Comparison of ENCODE assay signal across 8 mouse cellular contexts in genomic region chr16:56028722-56029551, GRCm38 (mm10). TPM values are rescaled to one million over a fixed set of nuclear protein-coding genes. Genes with fewer than 3 reads are reported as not detected.
DNase-seq lines count a peak whose midpoint lies in the region; ATAC-seq and TF ChIP-seq lines count a peak whose summit lies in the region.

No protein-coding gene starts in this region.

- H3K4me3 ChIP-seq in thymus, adult 2 months (ENCODE audit: control insufficient read depth, insufficient read depth, low read length): peak overlapping the region; percentile 63
- peak overlapping the region; percentile 92 for H3K4me3 ChIP-seq in limb, embryonic 13.5 days
- peak overlapping the region; percentile 73 for H3K4me3 ChIP-seq in midbrain, postnatal 0 days (ENCODE audit: low read depth, low read length)

- no peak for TF ChIP-seq CTCF in thymus, adult 2 months (IDR thresholded peaks at IDR 0.05; ENCODE audit: borderline replicate concordance, control insufficient read depth, extremely low read depth, insufficient read depth, low read length, poor library complexity)
- TF ChIP-seq CTCF in midbrain, postnatal 0 days (IDR thresholded peaks at IDR 0.05): no peak

- H3K4me1 ChIP-seq in thymus, adult 2 months (replicated peaks; ENCODE audit: control insufficient read depth, insufficient read depth, low read length): no peaks in the 10 kb centered on the region
- peaks cover 34% of the 10 kb centered on the region for H3K4me1 ChIP-seq in limb, embryonic 13.5 days
- H3K4me1 ChIP-seq in midbrain, postnatal 0 days (ENCODE audit: insufficient read depth, low read length): peaks cover 11% of the 10 kb centered on the region

- DNase-seq in adrenal gland, postnatal 10 days: peak; percentile 78
- DNase-seq in adrenal gland, postnatal 4 days (ENCODE audit: low spot score in 2 of 2): no peak
- DNase-seq in thymus, adult 2 months: no peak
- no peak for DNase-seq in thymus, postnatal 36 days
- DNase-seq in gastrocnemius, postnatal 14 days: peak; percentile 67
- DNase-seq in midbrain, postnatal 0 days (ENCODE audit: low spot score): peak; percentile 31
- no peak for DNase-seq in left cerebral cortex, adult 11 months (ENCODE audit: low spot score)

- H3K4me2 ChIP-seq in limb, embryonic 13.5 days (replicated peaks): peak overlapping the region; percentile 74
- peak overlapping the region; percentile 66 for H3K4me2 ChIP-seq in midbrain, postnatal 0 days (ENCODE audit: low read depth, low read length, poor library complexity, severe bottlenecking)

- no peaks in the 10 kb centered on the region for H3K27me3 ChIP-seq in thymus, adult 2 months (ENCODE audit: control insufficient read depth, insufficient read depth, low read length)
- no peaks in the 10 kb centered on the region for H3K27me3 ChIP-seq in limb, embryonic 13.5 days
- H3K27me3 ChIP-seq in midbrain, postnatal 0 days (ENCODE audit: insufficient read depth, low read length): no peaks in the 10 kb centered on the region

- peak overlapping the region; percentile 97 for H3K9ac ChIP-seq in limb, embryonic 13.5 days
- H3K9ac ChIP-seq in midbrain, postnatal 0 days (replicated peaks; ENCODE audit: low read length, poor library complexity, severe bottlenecking): peak overlapping the region; percentile 85

- no peaks in the 10 kb centered on the region for H3K9me3 ChIP-seq in limb, embryonic 13.5 days
- H3K9me3 ChIP-seq in midbrain, postnatal 0 days (ENCODE audit: low read length): no peaks in the 10 kb centered on the region

- H3K36me3 ChIP-seq in thymus, adult 2 months (ENCODE audit: control insufficient read depth, insufficient read depth, low read length): peaks cover 14% of the 10 kb centered on the region
- peaks cover 34% of the 10 kb centered on the region for H3K36me3 ChIP-seq in limb, embryonic 13.5 days
- peaks cover 14% of the 10 kb centered on the region; the same call in 1 of the 2 replicates for H3K36me3 ChIP-seq in midbrain, postnatal 0 days (ENCODE audit: insufficient read depth, low read length)

- no peak for TF ChIP-seq POLR2A in thymus, adult 2 months (IDR thresholded peaks at IDR 0.05; ENCODE audit: control insufficient read depth, extremely low read depth, insufficient read depth, low read length, poor library complexity)

- intact Hi-C loops in gastrocnemius, postnatal 14 days (cut with DNase I; ENCODE audit: low total_unique reads): no loop called here

- WGBS in thymus, adult 2 months: under 1% methylated on average over 62 of the region's 62 CpGs
- under 1% methylated on average over 62 of the region's 62 CpGs for WGBS in limb, embryonic 13.5 days
- WGBS in midbrain, postnatal 0 days: under 1% methylated on average over 62 of the region's 62 CpGs

- H3K27ac ChIP-seq in thymus, adult 2 months (ENCODE audit: control insufficient read depth, insufficient read depth, low read length): peak overlapping the region; percentile 65; the same call in 1 of the 2 replicates
- peak overlapping the region; percentile 90 for H3K27ac ChIP-seq in limb, embryonic 13.5 days
- H3K27ac ChIP-seq in midbrain, postnatal 0 days (ENCODE audit: low read depth, low read length): peak overlapping the region; percentile 91

- ATAC-seq in limb, embryonic 13.5 days (ENCODE audit: low FRiP score, low read depth): peak; percentile 77
- ATAC-seq in midbrain, postnatal 0 days (ENCODE audit: low FRiP score): peak; percentile 84

RNA-seq across cellular contexts. Expression of gene Pcnp, which starts 0.6 kb away (rescaled TPM):
- 10 to 100 TPM; 79.8 to 83.7 TPM for total RNA-seq in adrenal gland, postnatal 10 days (2021)
- 100 to 1,000 TPM; 104 to 109 TPM for total RNA-seq in adrenal gland, postnatal 4 days (2021)
- 17.0 and 18.9 TPM in 2 replicates for polyA plus RNA-seq in thymus, adult 2 months (2012; rRNA removed)
- 10 to 100 TPM; 41.6 to 42.7 TPM for total RNA-seq in gastrocnemius, postnatal 14 days (2021)
- polyA plus RNA-seq in limb, embryonic 13.5 days (2015; fragmentation: Nextera tagmentation; extraction: Ambion mirVana): 264 and 269 TPM in 2 replicates
- 76.5 and 103 TPM in 2 replicates for total RNA-seq in midbrain, postnatal 0 days (2014; rRNA removed)
- polyA plus RNA-seq in midbrain, postnatal 0 days (2015; fragmentation: Nextera tagmentation; extraction: Ambion mirVana): 224 and 233 TPM in 2 replicates

RNA-seq across cellular contexts. Expression of gene Trmt10c, which starts 8.7 kb away (rescaled TPM):
- 10 to 100 TPM; 18.2 to 21.5 TPM for total RNA-seq in adrenal gland, postnatal 10 days (2021)
- total RNA-seq in adrenal gland, postnatal 4 days (2021): 10 to 100 TPM; 17.4 to 17.8 TPM
- 6.5 and 6.8 TPM in 2 replicates for polyA plus RNA-seq in thymus, adult 2 months (2012; rRNA removed)
- total RNA-seq in gastrocnemius, postnatal 14 days (2021): 1 to 10 TPM; 8.8 to 9.4 TPM
- 28.0 and 28.6 TPM in 2 replicates for polyA plus RNA-seq in limb, embryonic 13.5 days (2015; fragmentation: Nextera tagmentation; extraction: Ambion mirVana)
- total RNA-seq in midbrain, postnatal 0 days (2014; rRNA removed): 10.1 and 12.6 TPM in 2 replicates
- 13.4 and 15.0 TPM in 2 replicates for polyA plus RNA-seq in midbrain, postnatal 0 days (2015; fragmentation: Nextera tagmentation; extraction: Ambion mirVana)

RNA-seq across cellular contexts. Expression of gene Senp7, which starts 19.2 kb away (rescaled TPM):
- 10 to 100 TPM; 18.8 to 29.1 TPM for total RNA-seq in adrenal gland, postnatal 10 days (2021)
- total RNA-seq in adrenal gland, postnatal 4 days (2021): 10 to 100 TPM; 32.6 to 33.9 TPM
- polyA plus RNA-seq in thymus, adult 2 months (2012; rRNA removed): 11.2 and 14.1 TPM in 2 replicates
- total RNA-seq in gastrocnemius, postnatal 14 days (2021): 10 to 100 TPM; 13.5 to 13.7 TPM
- polyA plus RNA-seq in limb, embryonic 13.5 days (2015; fragmentation: Nextera tagmentation; extraction: Ambion mirVana): 46.6 and 47.5 TPM in 2 replicates
- 26.7 and 40.0 TPM in 2 replicates for total RNA-seq in midbrain, postnatal 0 days (2014; rRNA removed)
- 32.0 and 34.7 TPM in 2 replicates for polyA plus RNA-seq in midbrain, postnatal 0 days (2015; fragmentation: Nextera tagmentation; extraction: Ambion mirVana)

RNA-seq across cellular contexts. Expression of gene Zbtb11, which starts 55.3 kb away (rescaled TPM):
- total RNA-seq in adrenal gland, postnatal 10 days (2021): 10 to 100 TPM; 17.0 to 17.7 TPM
- total RNA-seq in adrenal gland, postnatal 4 days (2021): 10 to 100 TPM; 14.7 to 15.0 TPM
- 6.1 and 7.1 TPM in 2 replicates for polyA plus RNA-seq in thymus, adult 2 months (2012; rRNA removed)
- 1 to 10 TPM; 6.2 to 7.2 TPM for total RNA-seq in gastrocnemius, postnatal 14 days (2021)
- polyA plus RNA-seq in limb, embryonic 13.5 days (2015; fragmentation: Nextera tagmentation; extraction: Ambion mirVana): 21.4 and 23.0 TPM in 2 replicates
- total RNA-seq in midbrain, postnatal 0 days (2014; rRNA removed): 18.5 and 27.2 TPM in 2 replicates
- polyA plus RNA-seq in midbrain, postnatal 0 days (2015; fragmentation: Nextera tagmentation; extraction: Ambion mirVana): 17.6 and 19.3 TPM in 2 replicates

Comparison
In these comparisons a context has a peak if more than half of its experiments do, and no peak if none do; other contexts are left out.
1. DNase-seq: peak in adrenal gland, postnatal 10 days (single experiment), gastrocnemius, postnatal 14 days (single experiment) and midbrain, postnatal 0 days (single experiment); none in adrenal gland, postnatal 4 days (0 of 2), thymus, adult 2 months (single experiment), thymus, postnatal 36 days (0 of 2) and left cerebral cortex, adult 11 months (single experiment).
2. Peak in every context shown above with its lines, with median percentiles within 50 percentile points of each other: H3K27ac ChIP-seq and H3K4me3 ChIP-seq.